Mouse (Mus musculus): Measurements from ENCODE around the gene Tmem273.

DNA sequence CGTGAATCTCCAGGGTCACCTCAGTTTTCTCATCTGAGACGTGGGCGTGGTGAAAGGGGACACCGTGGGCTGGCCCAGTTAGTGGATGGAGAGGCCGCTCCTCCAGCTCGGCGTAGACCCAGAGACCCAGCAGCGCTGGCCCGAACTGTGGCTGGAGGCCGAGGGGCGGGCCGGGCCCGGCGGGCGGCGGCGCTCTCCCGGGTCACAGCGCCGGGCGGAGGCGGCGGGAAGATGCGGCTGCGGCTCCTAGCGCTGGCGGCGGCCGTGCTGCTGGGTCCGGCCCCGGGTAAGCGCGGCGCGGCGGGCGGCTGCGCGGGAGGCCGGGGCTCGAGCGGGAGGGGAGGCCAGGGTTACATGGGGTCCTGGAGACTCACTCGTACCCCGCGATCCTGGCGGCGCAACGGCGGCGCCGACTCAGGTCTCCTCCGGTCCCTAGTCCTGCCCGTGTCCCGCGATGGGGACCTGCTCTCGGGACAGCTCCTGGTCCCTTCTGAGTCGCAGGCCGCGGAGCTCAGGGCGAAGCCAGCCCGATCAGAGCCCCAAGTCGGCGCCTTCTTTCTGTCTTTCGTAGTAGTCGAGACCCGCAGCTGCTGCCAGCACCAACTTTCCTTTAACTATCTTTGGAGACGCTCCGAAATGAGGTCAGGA, 71.0 kb downstream of the Tmem273 start, which contains the start of gene Vstm4:
- TF ChIP-seq CTCF (conservative IDR thresholded peaks at IDR 0.05; ENCODE audit: low read length) (no peak), POU5F1 (IDR thresholded peaks at IDR 0.05; ENCODE audit: borderline replicate concordance, low read length) (no peak)

All from E14TG2a.4 (cell line).